Mouse (Mus musculus) frontal cortex, adult 2 months (tissue): Measurements from ENCODE around the gene Gm12569. TPM values are rescaled to one million over a fixed set of nuclear protein-coding genes. Genes with fewer than 3 reads are reported as not detected.

Experiments
- DNase-seq, 2 experiments: peaks; one replicate each; pipeline ENCODE4 v3.0.0; 2022; ENCODE audit warnings: low spot score in 1 of 2; ENCODE audit errors: extremely low spot score in 1 of 2
- polyA plus RNA-seq: library from polyadenylated mRNA; depleted of rRNA; stranded (reverse); fragments of >200 nt; gene quantifications from 2 replicates; pipeline ENCODE4 v1.2.3, GENCODE M21; 2012; rRNA removed

Gm12569 gene
- not detected in 2 replicates for polyA plus RNA-seq

DNA sequence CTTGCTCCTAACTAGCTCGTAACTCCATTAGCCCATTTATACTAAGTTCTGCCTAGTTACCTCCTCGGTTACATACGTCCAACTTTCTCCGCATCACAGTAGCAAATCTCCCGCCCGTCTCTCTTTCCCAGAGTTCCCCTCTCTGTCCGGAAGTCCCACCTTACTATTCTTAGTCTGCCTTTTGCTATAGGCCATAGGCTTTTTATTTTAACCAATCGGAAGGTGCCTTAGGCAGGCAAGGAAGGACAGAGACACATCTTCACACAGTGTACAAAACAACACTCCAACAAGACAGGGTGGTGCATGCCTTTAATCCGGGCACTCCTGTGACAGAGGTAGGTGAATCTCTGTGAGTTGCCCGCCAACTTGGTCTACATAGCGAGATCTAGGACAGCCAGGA lies at the start of gene Gm12569:
Gm12569 (plus strand) TSS at position 166 of the 400 bp plus-strand sequence.
- no peak for DNase-seq

GRCm38 (mm10) chr11:51202726-51203125 lies 17.5 kb upstream of the Gm12569 start:
- no peak for DNase-seq

DNA sequence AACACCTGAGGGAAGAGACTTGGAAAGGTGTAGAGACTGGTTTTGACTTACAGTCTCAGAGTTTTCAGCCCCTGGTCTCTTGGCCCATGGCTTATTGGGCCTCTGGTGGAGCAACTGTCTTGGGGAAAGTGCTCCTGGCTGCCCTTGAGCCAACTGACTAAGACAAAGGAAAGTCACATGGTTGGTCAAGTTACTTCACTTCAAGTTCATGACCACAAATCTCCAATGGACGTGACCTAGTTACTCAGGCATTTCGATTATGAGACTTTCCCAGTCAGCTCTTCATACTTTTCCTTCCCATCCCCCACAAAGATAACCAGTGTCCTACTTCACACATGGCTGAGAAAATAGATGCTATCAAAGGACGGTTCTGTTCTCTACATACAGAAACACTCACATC lies 12.5 kb upstream of the Gm12569 start:
- no peak for DNase-seq

DNA sequence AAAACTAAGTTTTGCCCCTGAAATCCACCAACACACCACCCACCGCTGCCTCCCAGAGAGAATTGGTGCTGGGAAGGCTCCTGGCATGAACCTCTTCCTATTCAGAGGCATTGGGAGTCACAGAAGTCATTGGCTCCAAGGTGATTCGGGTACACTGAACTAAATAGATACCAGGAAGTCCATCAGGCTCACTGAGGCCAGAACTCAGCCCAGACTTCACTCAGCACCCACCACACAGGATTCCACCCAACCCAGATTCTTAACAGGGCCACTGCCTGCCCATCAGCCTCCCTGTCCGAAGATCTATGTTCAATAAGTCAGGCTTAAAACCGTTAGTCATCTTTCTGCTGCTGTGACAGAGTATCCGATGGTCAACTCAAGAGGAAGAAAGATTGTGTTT lies 8.8 kb upstream of the Gm12569 start:
- DNase-seq, result no peak

GRCm38 (mm10) chr11:51214021-51214420 lies 6.3 kb upstream of the Gm12569 start:
- no peak for DNase-seq

- DNase-seq, result no peak
These were observed 785 bp upstream of the Gm12569 start for GRCm38 (mm10) chr11:51219396-51219980.

- DNase-seq, result peak; percentile 77 to 82
These were observed 6.8 kb downstream of the Gm12569 start for GRCm38 (mm10) chr11:51227104-51227503.

GRCm38 (mm10) chr11:51234626-51235025 lies 14.4 kb downstream of the Gm12569 start:
- DNase-seq, result no peak

DNA sequence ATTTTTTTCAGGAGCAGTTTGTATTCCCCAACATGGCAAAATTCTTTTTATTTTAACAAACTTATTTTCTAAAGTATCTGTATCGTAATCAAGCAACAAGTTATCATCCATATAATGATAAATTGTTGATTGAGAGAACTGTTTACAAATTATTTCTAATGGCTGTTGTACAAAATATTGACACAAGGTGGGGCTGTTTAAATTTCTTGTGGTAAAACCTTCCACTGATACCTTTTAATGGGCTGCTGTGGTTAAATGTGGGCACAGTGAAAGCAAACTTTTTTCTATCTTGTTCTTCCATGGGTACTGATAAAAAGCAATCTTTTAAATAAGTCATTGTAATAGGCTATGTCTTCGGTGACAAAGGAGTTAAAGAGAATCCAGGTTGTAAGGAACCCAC lies 22.6 kb downstream of the Gm12569 start:
- DNase-seq, result no peak

DNA sequence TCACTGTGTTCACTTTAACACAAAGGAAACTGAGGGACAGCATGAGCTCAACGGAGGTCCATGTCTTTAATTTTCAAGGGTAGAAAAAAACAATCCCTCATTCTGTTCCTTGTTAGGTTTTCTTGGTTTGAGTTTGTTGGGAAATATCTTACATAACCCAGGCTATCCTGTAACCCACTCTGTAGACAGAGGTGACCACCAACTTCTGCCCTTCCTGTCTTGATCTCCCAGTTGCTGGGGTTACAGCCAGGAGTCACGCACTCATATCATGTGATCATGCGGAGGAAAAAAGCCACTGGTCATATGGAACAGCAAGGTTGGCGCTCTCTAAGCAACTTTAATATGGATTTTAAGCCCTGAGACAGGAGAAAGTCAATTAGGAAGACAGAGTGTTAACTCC lies 36.7 kb downstream of the Gm12569 start:
- no peak for DNase-seq

DNA sequence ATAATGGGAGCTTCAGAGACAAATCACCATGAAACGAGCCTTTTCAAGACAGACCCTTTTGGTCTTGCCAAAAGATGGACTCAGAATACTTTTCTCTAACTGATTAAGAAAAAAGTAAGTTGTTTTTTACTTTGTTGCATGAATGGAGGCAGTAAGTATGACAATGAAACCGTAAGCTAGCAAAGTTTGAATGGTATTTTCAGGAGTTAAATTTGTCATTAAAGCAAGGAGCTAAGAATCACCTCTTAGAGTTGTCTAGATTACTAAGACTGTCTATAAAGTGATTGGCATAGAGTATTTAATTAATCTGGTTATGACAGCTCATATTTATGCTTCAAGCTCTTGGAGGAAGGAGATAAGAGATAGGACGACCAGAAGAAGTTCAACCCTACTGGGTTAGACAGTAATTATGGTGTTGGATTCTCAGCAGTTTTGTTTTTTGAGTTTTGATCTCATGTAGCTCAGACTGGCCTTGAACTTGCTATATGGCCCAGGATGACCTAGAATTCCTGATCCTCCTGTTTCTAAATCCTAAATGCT lies 41.5 kb downstream of the Gm12569 start, which contains the start of gene Clk4:
Clk4 (plus strand) TSS at position 51 of the 540 bp plus-strand sequence.
- DNase-seq, result no peak

DNA sequence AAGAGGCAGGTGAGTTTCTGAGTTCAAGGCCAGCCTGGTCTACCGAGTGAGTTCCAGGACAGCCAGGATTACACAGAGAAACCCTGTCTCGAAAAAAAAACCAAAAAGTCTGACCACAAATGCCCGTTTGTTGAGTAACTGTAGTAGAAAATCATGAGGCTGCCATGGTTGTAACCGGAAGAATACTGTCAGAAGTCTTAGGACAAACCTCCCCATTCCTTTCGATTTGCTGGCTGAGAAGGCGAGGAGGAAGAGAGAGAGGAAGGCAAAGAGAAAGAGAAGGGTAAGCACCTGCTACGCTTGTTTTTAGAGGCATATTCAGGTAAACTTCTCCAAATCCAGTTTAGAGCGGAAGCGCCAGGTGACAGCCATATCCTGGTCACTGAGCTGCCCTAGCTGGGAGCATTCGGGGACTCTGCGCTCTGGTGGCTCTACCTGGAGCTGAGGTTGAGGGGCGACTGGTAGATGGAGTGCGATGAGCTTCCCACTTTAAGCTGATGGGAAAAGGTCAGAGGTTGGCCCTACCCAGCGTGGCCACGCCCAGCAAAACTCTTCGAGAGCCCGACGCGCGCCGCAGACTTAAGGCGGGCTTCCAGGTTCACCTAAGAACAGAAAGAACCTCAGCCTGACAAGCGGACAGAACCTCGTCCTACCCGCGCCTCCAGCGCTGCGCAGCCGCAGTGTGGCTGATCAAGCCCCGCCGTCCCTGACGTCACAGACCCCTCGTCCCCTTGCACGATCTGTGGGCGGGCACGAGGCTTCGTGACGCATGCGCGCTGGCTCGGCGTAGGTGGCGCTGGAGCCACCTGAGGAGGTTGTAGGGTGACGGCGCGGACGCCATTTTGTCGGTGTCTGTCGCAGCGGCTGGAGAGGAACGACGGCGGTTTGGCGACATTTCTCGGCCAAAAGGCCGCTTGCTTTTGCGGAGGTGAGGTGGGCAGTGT lies 42.3 kb downstream of the Gm12569 start, which contains the start of gene BC049762:
BC049762 (minus strand) TSS at position 705 of the 944 bp plus-strand sequence.
- peak; percentile 96 to 99 for DNase-seq

GRCm38 (mm10) chr11:51263286-51263831 lies 43.1 kb downstream of the Gm12569 start:
- peak in 1 of 2 experiments; percentile 48 for DNase-seq

GRCm38 (mm10) chr11:51264352-51264751 lies 44.1 kb downstream of the Gm12569 start:
- DNase-seq, result no peak

GRCm38 (mm10) chr11:51265326-51265725 lies 45.1 kb downstream of the Gm12569 start:
- peak in 1 of 2 experiments; percentile 43 for DNase-seq

- DNase-seq, result no peak
These were observed 54.1 kb downstream of the Gm12569 start for GRCm38 (mm10) chr11:51274418-51274817.

Other genes starting within 250 kb of the Gm12569 start
- not detected in 2 replicates for gene Olfr1377, start 238.5 kb upstream of the Gm12569 start, polyA plus RNA-seq
- not detected in 2 replicates for gene Olfr51, start 216.9 kb upstream of the Gm12569 start, polyA plus RNA-seq
- gene Olfr54, start 206.2 kb upstream of the Gm12569 start, polyA plus RNA-seq, result not detected in 2 replicates
- gene Olfr1375, start 172.4 kb upstream of the Gm12569 start, polyA plus RNA-seq, result not detected in 2 replicates
- 9.8 and 12.5 TPM in 2 replicates for gene Zfp354a, start 161.2 kb upstream of the Gm12569 start, polyA plus RNA-seq
- 221 and 232 TPM in 2 replicates for gene Clk4, start 41.3 kb downstream of the Gm12569 start, polyA plus RNA-seq
- 0.34 and 0.44 TPM in 2 replicates for gene BC049762, start 42.6 kb downstream of the Gm12569 start, polyA plus RNA-seq
- 12.6 and 15.2 TPM in 2 replicates for gene Col23a1, start 69.4 kb downstream of the Gm12569 start, polyA plus RNA-seq